Mouse (Mus musculus): Measurements from ENCODE around the gene Atp5f1.

The Atp5f1 gene

DNA sequence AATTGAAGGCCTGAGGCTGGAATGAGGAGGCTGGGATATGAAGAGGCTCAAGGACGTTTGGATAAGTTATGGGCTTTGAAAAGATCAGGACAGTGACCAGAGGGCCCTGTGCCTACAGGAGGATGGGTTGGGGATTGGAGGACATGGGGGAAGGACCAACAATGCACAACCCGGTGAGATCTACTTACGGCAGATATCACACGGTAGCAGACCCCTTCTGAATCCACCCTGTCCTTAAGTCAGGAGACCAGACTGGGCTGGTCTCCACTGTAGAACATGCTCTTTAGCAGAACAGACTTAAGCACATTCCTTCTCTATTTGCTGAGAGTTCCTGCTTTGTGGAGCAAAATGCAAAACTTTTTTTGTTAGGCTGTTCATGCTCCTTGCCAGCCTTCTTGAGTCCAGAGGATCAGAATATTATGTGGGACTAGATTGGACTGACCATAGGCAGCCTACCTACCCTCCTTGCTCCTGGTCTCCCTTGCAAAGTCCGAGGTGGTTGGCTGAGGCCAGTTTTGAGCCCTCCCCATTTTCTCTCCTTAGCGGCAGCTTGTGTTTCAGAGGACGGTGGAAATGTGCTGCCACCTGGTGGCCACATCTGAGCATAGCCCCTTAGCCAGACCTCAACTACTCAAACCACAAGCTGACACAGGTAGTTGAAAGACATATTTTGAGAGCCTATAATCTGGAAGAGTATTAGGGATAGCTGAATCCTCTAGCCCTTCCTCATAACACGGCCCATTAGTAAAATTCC, 60.3 kb downstream of the Atp5f1 start:
- DNase-seq = peak; percentile 80 to 82

DNA sequence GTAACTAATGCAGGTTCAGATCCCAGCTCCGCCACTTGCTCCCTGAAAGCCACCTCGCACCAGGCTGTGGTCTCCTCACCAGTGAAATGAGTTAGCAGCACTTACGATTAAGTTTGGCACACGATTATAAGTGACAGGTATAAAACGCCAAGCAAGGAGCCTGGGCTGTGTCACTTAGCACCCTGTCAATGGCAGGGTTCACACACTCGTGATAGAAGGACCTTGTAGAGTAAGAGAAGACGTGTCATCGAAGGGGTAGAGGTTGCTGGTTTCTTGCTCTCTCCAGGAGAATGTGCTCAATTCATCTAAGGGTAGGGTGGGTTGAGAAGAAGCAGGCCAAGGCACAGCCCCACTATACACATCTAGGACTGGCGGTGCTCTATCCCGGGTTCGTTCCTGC, 61.0 kb downstream of the Atp5f1 start:
- DNase-seq = no peak

DNA sequence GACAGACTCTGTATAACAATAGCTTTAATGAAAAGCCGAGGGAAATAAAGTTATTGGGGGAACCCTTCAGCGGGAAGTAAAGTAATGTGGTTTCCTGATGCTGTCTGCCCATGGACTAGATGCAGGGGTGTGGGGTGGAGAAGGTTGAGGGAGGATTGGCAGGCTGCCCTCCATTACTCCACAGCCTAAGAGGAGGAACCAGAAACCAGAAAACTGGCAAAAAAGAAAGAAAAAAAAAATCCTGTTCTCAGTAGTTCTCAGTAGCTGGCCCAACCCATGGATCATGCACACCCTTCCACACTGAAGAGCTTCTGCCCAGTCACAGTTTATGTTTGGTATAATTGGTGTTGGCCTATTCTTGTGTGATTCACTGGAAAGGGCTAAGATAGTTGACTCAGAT, 61.6 kb downstream of the Atp5f1 start:
- DNase-seq = no peak

DNA sequence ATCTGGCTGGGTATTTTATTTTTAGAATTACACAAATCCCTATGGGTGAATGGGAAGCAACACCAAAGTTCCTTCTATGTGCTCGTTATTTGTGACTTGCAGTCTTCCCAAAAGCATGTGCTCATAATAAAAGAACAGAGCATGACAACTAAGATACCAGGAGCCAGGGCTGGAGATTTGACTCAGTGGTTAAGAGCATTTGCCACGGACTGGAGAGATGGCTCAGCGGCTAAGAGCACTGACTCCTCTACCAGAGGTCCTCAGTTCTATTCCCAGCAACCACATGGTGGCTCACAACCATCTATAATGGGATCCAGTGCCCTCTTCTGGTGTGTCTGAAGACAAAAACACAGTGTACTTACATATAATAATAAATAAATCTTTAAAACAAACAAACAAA, 63.1 kb downstream of the Atp5f1 start:
- no peak for DNase-seq

DNA sequence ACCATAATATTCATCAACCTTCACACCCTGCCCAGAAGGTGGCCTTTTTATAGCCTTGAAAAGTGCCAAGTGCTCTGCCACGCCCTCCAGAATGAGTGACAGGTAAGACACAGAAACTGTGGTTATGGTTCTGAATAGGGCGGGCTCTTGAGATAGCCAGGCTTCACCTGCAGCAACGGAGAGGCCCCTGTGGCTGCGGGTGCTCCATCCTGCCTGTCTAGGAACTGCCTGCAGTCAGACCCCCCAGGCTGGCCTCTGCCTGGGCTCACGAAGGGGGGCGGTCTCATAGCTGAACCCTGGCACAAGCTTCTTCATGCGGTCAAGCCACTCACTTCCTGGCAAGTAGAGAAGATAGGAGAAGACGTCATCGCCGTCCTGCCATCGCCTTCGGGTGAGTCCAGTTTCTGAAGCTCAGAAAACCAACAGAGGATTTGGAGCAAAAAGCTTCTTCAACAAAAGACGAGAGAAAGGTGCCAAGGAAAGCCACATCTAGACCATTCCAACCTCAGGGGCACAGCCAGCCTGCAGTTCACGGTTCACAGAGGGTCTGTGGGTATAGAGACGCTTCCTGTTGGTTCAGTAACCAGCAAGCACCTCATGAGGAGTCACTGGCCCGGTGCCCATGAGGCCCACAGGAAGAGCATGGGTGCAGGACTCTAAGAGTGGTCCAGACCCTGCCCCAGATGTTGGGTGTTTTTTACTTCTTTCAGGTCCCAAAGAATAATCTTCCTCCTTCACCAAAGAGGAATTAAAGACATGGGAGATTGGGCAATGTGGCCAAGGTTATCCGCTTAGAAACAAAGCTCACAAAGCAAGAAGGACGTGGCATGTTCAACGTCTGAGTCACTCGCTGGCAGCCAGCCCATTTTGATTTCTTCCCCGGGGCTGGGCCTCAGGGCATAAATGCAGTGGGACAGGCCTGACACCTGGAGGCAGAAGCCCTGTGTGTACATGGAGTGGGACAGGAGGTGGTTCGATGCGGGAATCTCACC, 65.0 kb downstream of the Atp5f1 start:
- peak; percentile 27 to 37 for DNase-seq

DNA sequence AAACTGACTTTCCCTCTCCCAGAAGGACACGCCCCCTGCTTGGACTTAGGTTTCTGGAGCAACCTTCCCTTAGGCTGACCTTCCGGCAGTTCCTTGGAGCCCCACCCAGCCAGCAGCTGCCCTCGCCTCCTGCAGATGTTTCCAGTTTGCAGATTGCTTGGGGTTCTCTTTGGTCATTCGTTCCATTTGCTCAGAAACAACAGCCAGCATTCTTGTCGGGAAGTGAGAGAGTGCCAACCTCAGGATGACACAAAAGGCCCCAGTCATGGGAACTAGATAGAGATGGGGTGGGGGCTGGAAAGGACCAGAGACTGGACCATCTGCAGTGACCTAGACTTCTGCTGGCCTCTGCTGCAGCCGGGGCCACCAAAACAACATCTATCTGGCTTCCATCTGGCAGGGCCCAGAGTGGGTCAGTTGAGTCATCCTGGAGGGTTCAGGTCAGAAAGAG, 65.9 kb downstream of the Atp5f1 start:
- no peak for DNase-seq
